Mouse (Mus musculus) gastrocnemius, postnatal 10 days (tissue): ENCODE measurements at regions not wholly inside any gene's neighbourhood (a gene's known extent, or its start where the extent isn't known, plus 50 kb on each side); places are given as distances from the start of the nearest gene placed in this dataset.

Source experiments
- DNase-seq: peaks from one replicate; pipeline ENCODE4 v3.0.0; 2021; ENCODE audit warnings: mixed read lengths

- no peak for DNase-seq
These were observed 585.0 kb upstream of the Cdh11 start for GRCm38 (mm10) chr8:103370394-103370793.

- DNase-seq = no peak
These were observed 587.6 kb upstream of the Cdh11 start for GRCm38 (mm10) chr8:103373007-103373406.

- no peak for DNase-seq
These were observed 588.7 kb upstream of the Cdh11 start for GRCm38 (mm10) chr8:103374151-103374550.

- DNase-seq = no peak
These were observed 593.1 kb upstream of the Cdh11 start for GRCm38 (mm10) chr8:103378545-103378944.

GRCm38 (mm10) chr8:103381575-103381974 lies 596.1 kb upstream of the Cdh11 start:
- DNase-seq = no peak

GRCm38 (mm10) chr8:103391359-103391758 lies 605.9 kb upstream of the Cdh11 start:
- no peak for DNase-seq

- no peak for DNase-seq
These were observed 609.9 kb upstream of the Cdh11 start for GRCm38 (mm10) chr8:103395316-103395715.

- DNase-seq = no peak
These were observed 612.7 kb upstream of the Cdh11 start for GRCm38 (mm10) chr8:103398179-103398578.

GRCm38 (mm10) chr8:103399466-103399865 lies 614.0 kb upstream of the Cdh11 start:
- no peak for DNase-seq

- no peak for DNase-seq
These were observed 614.7 kb upstream of the Cdh11 start for GRCm38 (mm10) chr8:103400143-103400542.

GRCm38 (mm10) chr8:103402731-103403130 lies 617.3 kb upstream of the Cdh11 start:
- no peak for DNase-seq

GRCm38 (mm10) chr8:103403826-103404225 lies 618.4 kb upstream of the Cdh11 start:
- DNase-seq = no peak

- DNase-seq = no peak
These were observed 620.3 kb upstream of the Cdh11 start for GRCm38 (mm10) chr8:103405787-103406186.

GRCm38 (mm10) chr8:103406921-103407320 lies 621.5 kb upstream of the Cdh11 start:
- no peak for DNase-seq

GRCm38 (mm10) chr8:103407631-103408030 lies 622.2 kb upstream of the Cdh11 start:
- DNase-seq = no peak

GRCm38 (mm10) chr8:103408411-103408810 lies 623.0 kb upstream of the Cdh11 start:
- DNase-seq = no peak

- no peak for DNase-seq
These were observed 623.7 kb upstream of the Cdh11 start for GRCm38 (mm10) chr8:103409121-103409551.

GRCm38 (mm10) chr8:103412731-103413130 lies 627.3 kb upstream of the Cdh11 start:
- no peak for DNase-seq

- DNase-seq = no peak
These were observed 628.4 kb upstream of the Cdh11 start for GRCm38 (mm10) chr8:103413589-103414575.

GRCm38 (mm10) chr8:103422313-103422973 lies 637.0 kb upstream of the Cdh11 start:
- DNase-seq = no peak

- no peak for DNase-seq
These were observed 640.5 kb upstream of the Cdh11 start for GRCm38 (mm10) chr8:103425967-103426366.

- DNase-seq = no peak
These were observed 645.5 kb upstream of the Cdh11 start for GRCm38 (mm10) chr8:103430874-103431492.
